Mouse (Mus musculus) heart, adult 2 months (tissue): ENCODE data around the gene Qrfp. TPM values are rescaled to one million over a fixed set of nuclear protein-coding genes. Genes with fewer than 3 reads are reported as not detected.

Experiments used
- DNase-seq, 2 experiments: peaks; one replicate each; pipeline ENCODE4 v3.0.0; 2021
- H3K27ac ChIP-seq: fragments of 200-600 bp; 2 replicates; pipeline ENCODE4 v1.8.1; 2022
- H3K27me3 ChIP-seq: fragments of 200-500 bp; 2 replicates; pipeline ENCODE4 v1.6.1; 2012; ENCODE audit warnings: mild to moderate bottlenecking, low read length, inconsistent platforms, mixed read lengths; ENCODE audit not compliant: control insufficient read depth, insufficient read depth
- H3K36me3 ChIP-seq: fragments of 200-500 bp; 2 replicates; pipeline ENCODE4 v1.6.1; 2012; ENCODE audit warnings: low read length, inconsistent platforms; ENCODE audit not compliant: control insufficient read depth, insufficient read depth
- H3K4me1 ChIP-seq: fragments of 200-500 bp; 2 replicates; pipeline ENCODE4 v1.6.1; 2011; ENCODE audit warnings: low read length; ENCODE audit not compliant: control insufficient read depth, insufficient read depth
- H3K4me3 ChIP-seq: fragments of 200-600 bp; 2 replicates; pipeline ENCODE4 v1.8.1; 2022
- H3K79me2 ChIP-seq: fragments of 200-500 bp; replicated peaks from 2 replicates; pipeline ENCODE4 v1.6.1; 2012; ENCODE audit warnings: mild to moderate bottlenecking, inconsistent platforms, low read length, moderate library complexity, mixed read lengths; ENCODE audit not compliant: control insufficient read depth, insufficient read depth
- H3K9ac ChIP-seq: fragments of 200-500 bp; 2 replicates; pipeline ENCODE4 v1.6.1; 2012; ENCODE audit warnings: low read depth, mild to moderate bottlenecking, control low read depth, inconsistent platforms, low read length, mixed read lengths
- CTCF ChIP-seq: fragments of 200-600 bp; IDR thresholded peaks from 2 replicates; pipeline ENCODE4 v1.8.1; 2022; ENCODE audit warnings: antibody characterized with exemption, mild to moderate bottlenecking, moderate library complexity
- EP300 ChIP-seq: fragments of 200-500 bp; IDR thresholded peaks from 2 replicates; pipeline ENCODE4 v1.6.1; 2011; ENCODE audit warnings: low read depth, low read length, control low read depth; ENCODE audit not compliant: insufficient read depth
- POLR2A ChIP-seq: fragments of 200-500 bp; IDR thresholded peaks from 2 replicates; pipeline ENCODE4 v1.6.1; 2011; ENCODE audit warnings: mild to moderate bottlenecking, low read depth, low read length, control low read depth; ENCODE audit not compliant: insufficient read depth
- WGBS: fragments of 180-500 bp; shearing (Covaris S2); methylation state at CpG from one replicate; pipeline ENCODE4 v1.1.7; 2018; 5-methylcytosine and 5-hydroxymethylcytosine counted together
- intact Hi-C: fragments of 180-260 bp; cut with DNase I; formaldehyde crosslinking; loops from one replicate; pipeline ENCODE4 v1.15.1; 2025
- polyA plus RNA-seq: library from polyadenylated mRNA; depleted of rRNA; stranded (reverse); fragments of >200 nt; gene quantifications from 2 replicates; pipeline ENCODE4 v1.2.3, GENCODE M21; 2012
- total RNA-seq, 2 experiments: library from RNA; stranded (reverse); gene quantifications; 2 replicates each; pipeline ENCODE4 v1.2.3; 2021

The Qrfp gene
- total and polyA plus RNA-seq, 3 experiments = 0.04 TPM; not detected in 2

- Histone ChIP-seq H3K27me3 (no peaks in the 10 kb centered on the region), H3K4me1 (peaks cover 2% of the 10 kb centered on the region; the same call in 1 of the 2 replicates), H3K27ac (no peak overlapping the region), H3K9ac (no peak overlapping the region), H3K79me2 (peaks cover 1% of the 10 kb centered on the region; the same call in 1 of the 2 replicates), H3K4me3 (no peak overlapping the region), H3K36me3 (no peaks in the 10 kb centered on the region)
- DNase-seq = no peak
- TF ChIP-seq CTCF (no peak), POLR2A (no peak)
- intact Hi-C loops = loop anchor here (10.0 kb wide), 1 partner anchor 304 kb away; no protein-coding TSS in a partner anchor
- WGBS = 81% methylated on average over 2 of the region's 2 CpGs
These were observed 21.2 kb downstream of the Qrfp start for GRCm38 (mm10) chr2:31789215-31789614.

DNA sequence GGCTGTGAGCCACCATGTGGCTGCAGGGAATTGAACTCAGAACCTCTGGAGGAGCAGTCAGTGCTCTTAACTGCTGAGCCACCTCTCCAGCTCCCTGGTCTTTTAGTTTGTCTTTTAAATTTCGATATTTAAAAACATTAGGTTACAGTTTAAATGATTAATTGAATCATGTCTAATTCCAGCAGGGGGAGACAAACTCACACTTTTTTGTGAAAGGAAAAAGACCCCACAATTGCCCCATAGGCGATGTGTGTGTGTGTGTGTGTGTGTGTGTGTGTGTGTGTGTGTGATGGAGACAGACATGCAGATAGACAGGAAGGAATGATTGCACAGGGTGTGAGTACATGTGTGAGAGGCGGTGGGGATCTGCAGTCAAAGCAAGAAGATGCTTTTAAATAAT lies 22.2 kb downstream of the Qrfp start:
- intact Hi-C loops = loop anchor here (10.0 kb wide), 1 partner anchor 303 kb away; no protein-coding TSS in a partner anchor
- H3K36me3 ChIP-seq = no peaks in the 10 kb centered on the region
- H3K27me3 ChIP-seq = no peaks in the 10 kb centered on the region
- 83% methylated on average over 3 of the region's 3 CpGs for WGBS
- no peak overlapping the region for H3K27ac ChIP-seq
- H3K4me1 ChIP-seq = peaks cover 2% of the 10 kb centered on the region; the same call in 1 of the 2 replicates
- H3K79me2 ChIP-seq = 0 out of 2 replicates have a peak, but pooled peaks cover 1% of the 10 kb centered on the region
- TF ChIP-seq POLR2A (no peak), EP300 (no peak), CTCF (peak; percentile 33; the same call in 1 of the 2 replicates)
- DNase-seq = no peak
- H3K9ac ChIP-seq = no peak overlapping the region
- H3K4me3 ChIP-seq = no peak overlapping the region

DNA sequence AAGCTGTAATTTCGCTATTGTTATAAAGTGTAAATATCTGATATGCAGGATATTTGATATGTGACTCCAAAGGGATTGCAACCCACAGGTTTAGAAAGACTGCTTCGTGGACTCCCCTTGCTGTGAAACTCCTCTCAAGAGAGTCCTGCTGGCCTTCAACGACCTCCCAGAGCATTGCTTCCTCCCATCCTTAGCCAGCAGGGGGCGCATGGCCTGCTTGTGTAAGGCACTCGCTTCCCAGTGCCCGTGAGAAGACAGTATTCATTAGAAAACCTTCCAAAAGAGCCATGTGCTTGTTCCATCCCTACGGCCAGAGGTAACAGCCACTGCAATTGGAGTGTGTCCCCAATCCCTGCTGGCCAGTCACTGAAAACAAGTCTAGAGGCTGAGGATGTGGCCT lies 23.4 kb downstream of the Qrfp start:
- 18% methylated on average over 7 of the region's 7 CpGs for WGBS
- intact Hi-C loops = loop anchor here (1.0 to 10.0 kb wide), 2 partner anchors 127 to 302 kb away; no protein-coding TSS in a partner anchor
- no peak overlapping the region for H3K4me3 ChIP-seq
- H3K36me3 ChIP-seq = no peaks in the 10 kb centered on the region
- H3K79me2 ChIP-seq = 0 out of 2 replicates have a peak, but pooled peaks cover 1% of the 10 kb centered on the region
- TF ChIP-seq CTCF = peak; percentile 99
- TF ChIP-seq POLR2A = no peak
- no peak for TF ChIP-seq EP300
- peak; percentile 69 to 84 for DNase-seq
- no peak overlapping the region for H3K9ac ChIP-seq
- H3K4me1 ChIP-seq = peaks cover 2% of the 10 kb centered on the region; the same call in 1 of the 2 replicates
- H3K27me3 ChIP-seq = no peaks in the 10 kb centered on the region
- no peak overlapping the region for H3K27ac ChIP-seq

- Histone ChIP-seq H3K9ac (no peak overlapping the region), H3K36me3 (no peaks in the 10 kb centered on the region), H3K4me1 (peaks cover 7% of the 10 kb centered on the region), H3K27ac (no peak overlapping the region), H3K27me3 (no peaks in the 10 kb centered on the region), H3K4me3 (no peak overlapping the region), H3K79me2 (0 out of 2 replicates have a peak, but pooled peaks cover under 1% of the 10 kb centered on the region)
- no peak for TF ChIP-seq POLR2A
- TF ChIP-seq EP300 = peak; percentile 91
- peak; percentile 92 for TF ChIP-seq CTCF
- peak; percentile 69 to 77 for DNase-seq
- intact Hi-C loops = loop anchor here (1.0 to 10.0 kb wide), 3 partner anchors 24 to 300 kb away; no protein-coding TSS in a partner anchor
- WGBS = 25% methylated on average over 9 of the region's 9 CpGs
These were observed 25.3 kb downstream of the Qrfp start for GRCm38 (mm10) chr2:31785074-31785473.

- 72% methylated on average over 8 of the region's 8 CpGs for WGBS
- H3K27ac ChIP-seq = no peak overlapping the region
- H3K4me1 ChIP-seq = peaks cover 7% of the 10 kb centered on the region
- H3K79me2 ChIP-seq = no peaks in the 10 kb centered on the region
- H3K9ac ChIP-seq = no peak overlapping the region
- intact Hi-C loops = loop anchor here (5.0 to 10.0 kb wide), 2 partner anchors 61 to 298 kb away; no protein-coding TSS in a partner anchor
- H3K27me3 ChIP-seq = no peaks in the 10 kb centered on the region
- DNase-seq = no peak
- no peaks in the 10 kb centered on the region for H3K36me3 ChIP-seq
- TF ChIP-seq CTCF (peak; percentile 53), POLR2A (no peak)
- H3K4me3 ChIP-seq = no peak overlapping the region
These were observed 27.3 kb downstream of the Qrfp start for GRCm38 (mm10) chr2:31782958-31783602.

DNA sequence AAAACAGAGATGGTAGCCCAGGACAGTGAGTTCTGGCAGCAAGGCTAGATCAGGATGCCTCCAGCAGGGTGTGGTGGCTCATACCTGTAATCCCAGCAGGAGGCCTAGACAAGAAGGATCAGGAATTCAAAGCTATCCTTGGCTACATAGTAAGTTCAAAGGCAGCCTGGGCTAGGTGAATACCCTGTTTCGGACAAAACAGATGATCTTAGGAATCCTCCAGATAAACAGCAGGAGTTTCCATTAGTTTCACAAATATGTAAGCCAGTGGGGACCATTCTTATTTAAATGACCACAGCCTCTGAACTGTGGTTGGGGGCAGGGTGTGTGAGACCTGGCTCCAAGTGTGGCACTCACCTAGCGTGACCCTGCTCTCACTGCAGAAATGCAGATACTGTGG lies 31.1 kb downstream of the Qrfp start:
- peaks cover 8% of the 10 kb centered on the region for H3K4me1 ChIP-seq
- no peak for DNase-seq
- TF ChIP-seq CTCF (no peak), POLR2A (no peak), EP300 (no peak)
- H3K36me3 ChIP-seq = peaks cover 3% of the 10 kb centered on the region
- H3K79me2 ChIP-seq = peaks cover 4% of the 10 kb centered on the region
- 77% methylated on average over 2 of the region's 2 CpGs for WGBS
- no peak overlapping the region for H3K4me3 ChIP-seq
- H3K27me3 ChIP-seq = no peaks in the 10 kb centered on the region
- H3K27ac ChIP-seq = no peak overlapping the region
- intact Hi-C loops = no loop called here
- no peak overlapping the region for H3K9ac ChIP-seq
